Mouse (Mus musculus): ENCODE measurements around the gene Sept6. TPM values are rescaled to one million over a fixed set of nuclear protein-coding genes. Genes with fewer than 3 reads are reported as not detected.

The Sept6 gene
- total and polyA plus RNA-seq, 2 experiments, result 0.55 to 1.2 TPM

DNA sequence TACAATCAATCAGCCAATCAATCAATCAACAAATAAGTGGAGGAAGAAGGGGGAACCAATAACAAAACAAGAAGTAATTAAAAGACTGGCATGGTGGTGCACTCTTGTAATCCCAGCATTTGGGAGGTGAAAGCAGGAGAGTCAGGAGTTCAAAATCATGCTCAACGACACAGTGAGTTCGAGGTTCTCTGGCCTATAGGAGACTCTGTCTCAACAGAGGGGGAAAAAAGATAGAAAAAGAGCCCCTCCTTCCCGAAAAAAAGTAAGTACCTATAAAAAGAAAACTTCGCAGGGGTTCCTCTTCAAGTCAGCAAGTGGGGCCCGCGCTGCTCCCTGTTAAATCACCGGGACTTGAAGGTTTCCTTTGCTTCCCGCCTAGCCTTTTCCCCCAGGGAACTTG is 117.8 kb downstream of the Sept6 start, which contains the start of the genes Ube2a and C330007P06Rik:
Gene Ube2a, plus strand, starts transcription at position 136 of the 400 bp plus-strand sequence.
Gene C330007P06Rik, minus strand, starts transcription at position 347 of the 400 bp plus-strand sequence.
- H3K27me3 ChIP-seq (ENCODE audit: control insufficient read depth, insufficient read depth, low read length), result no peaks in the 10 kb centered on the region
- peak within 1 kb of the TSS; percentile 92 for H3K9ac ChIP-seq (ENCODE audit: low read depth, low read length)
- peaks cover 6% of the 10 kb centered on the region; the same call in 1 of the 2 replicates for H3K79me2 ChIP-seq (ENCODE audit: control insufficient read depth, insufficient read depth, low read length)
- DNase-seq (ENCODE audit: extremely low read depth, low read depth, low spot score), result peak; percentile 9
- TF ChIP-seq POLR2A (IDR thresholded peaks at IDR 0.05; ENCODE audit: extremely low read depth, insufficient read depth, low read length) (no peak), CTCF (IDR thresholded peaks at IDR 0.05; ENCODE audit: low read depth, low read length) (no peak)
- H3K36me3 ChIP-seq (ENCODE audit: control insufficient read depth, insufficient read depth, low read length), result no peaks in the 10 kb centered on the region
- 2% methylated on average over 8 of the region's 8 CpGs for WGBS
- peak within 1 kb of the TSS; percentile 71; the same call in 1 of the 2 replicates for H3K27ac ChIP-seq (replicated peaks; ENCODE audit: insufficient read depth, low read depth, low read length)
- H3K4me3 ChIP-seq (ENCODE audit: insufficient read depth, low read depth, low read length), result peak within 1 kb of the TSS; percentile 89
- H3K4me1 ChIP-seq (ENCODE audit: control insufficient read depth, insufficient read depth, low read length), result peaks cover 5% of the 10 kb centered on the region

DNA sequence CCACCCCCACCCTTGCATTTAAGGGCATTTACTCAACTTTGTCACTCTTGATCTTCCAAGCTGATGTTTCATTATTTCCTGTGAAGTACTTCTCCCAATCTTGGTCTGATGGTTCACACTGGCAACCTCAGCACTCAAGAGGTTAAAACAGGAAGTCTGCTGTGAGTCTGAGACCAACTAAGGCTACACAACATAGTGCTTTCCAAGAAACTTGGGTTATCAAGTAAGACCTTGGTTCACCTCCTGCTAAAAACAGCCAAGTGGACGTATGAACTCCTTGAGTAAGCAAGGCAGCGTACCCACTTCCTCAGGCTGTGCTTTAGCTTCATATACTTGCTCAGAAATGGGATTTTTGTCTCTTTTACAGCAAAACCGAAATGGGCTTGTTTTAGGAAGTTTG is 121.2 kb downstream of the Sept6 start:
- Histone ChIP-seq H3K4me3 (ENCODE audit: insufficient read depth, low read depth, low read length) (no peak overlapping the region), H3K27ac (replicated peaks; ENCODE audit: insufficient read depth, low read depth, low read length) (no peak overlapping the region), H3K9ac (ENCODE audit: low read depth, low read length) (no peak overlapping the region), H3K4me1 (ENCODE audit: control insufficient read depth, insufficient read depth, low read length) (peaks cover 3% of the 10 kb centered on the region), H3K79me2 (ENCODE audit: control insufficient read depth, insufficient read depth, low read length) (peaks cover 6% of the 10 kb centered on the region; the same call in 1 of the 2 replicates), H3K27me3 (ENCODE audit: control insufficient read depth, insufficient read depth, low read length) (no peaks in the 10 kb centered on the region), H3K36me3 (ENCODE audit: control insufficient read depth, insufficient read depth, low read length) (no peaks in the 10 kb centered on the region)
- no peak for DNase-seq (ENCODE audit: extremely low read depth, low read depth, low spot score)
- 82% methylated on average over 3 of the region's 3 CpGs for WGBS
- TF ChIP-seq POLR2A (IDR thresholded peaks at IDR 0.05; ENCODE audit: extremely low read depth, insufficient read depth, low read length) (no peak), CTCF (IDR thresholded peaks at IDR 0.05; ENCODE audit: low read depth, low read length) (no peak)

DNA sequence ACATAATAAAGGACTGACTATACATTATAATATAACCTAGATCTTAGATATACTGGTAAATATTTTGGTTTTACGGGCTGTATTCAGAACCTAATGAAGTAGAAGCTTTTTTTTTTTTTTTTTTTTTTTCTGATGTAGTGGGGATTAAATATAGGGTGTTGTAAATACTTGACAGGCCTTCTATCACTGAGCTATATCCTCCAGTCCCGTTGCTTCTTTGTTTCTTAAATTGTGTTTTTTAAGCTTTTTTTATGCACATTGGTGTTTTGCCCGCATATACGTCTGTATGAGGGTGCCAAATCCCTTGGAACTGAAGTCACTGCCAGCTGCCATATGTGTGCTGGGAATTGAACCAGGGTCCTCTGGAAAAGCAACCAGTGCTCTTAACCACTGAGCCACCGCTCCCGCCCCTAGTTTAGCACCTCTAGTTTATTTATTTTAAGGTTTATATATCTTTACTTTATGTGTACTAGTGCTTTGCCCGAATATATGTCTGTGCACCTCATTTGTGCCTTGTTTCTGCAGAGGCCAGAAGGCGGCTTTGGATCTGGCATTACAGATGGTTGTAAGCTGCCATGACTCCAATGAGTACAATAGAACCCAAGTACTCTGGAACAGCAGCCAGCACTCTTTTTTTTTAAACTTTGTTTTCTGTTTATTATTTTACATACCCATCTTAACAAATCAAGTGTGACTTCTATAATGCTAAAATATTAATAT is 126.8 kb downstream of the Sept6 start:
- Histone ChIP-seq H3K36me3 (ENCODE audit: control insufficient read depth, insufficient read depth, low read length) (no peaks in the 10 kb centered on the region), H3K27ac (replicated peaks; ENCODE audit: insufficient read depth, low read depth, low read length) (no peak overlapping the region), H3K79me2 (ENCODE audit: control insufficient read depth, insufficient read depth, low read length) (no peaks in the 10 kb centered on the region; the same call in 1 of the 2 replicates), H3K4me1 (ENCODE audit: control insufficient read depth, insufficient read depth, low read length) (no peaks in the 10 kb centered on the region; the same call in 1 of the 2 replicates), H3K27me3 (ENCODE audit: control insufficient read depth, insufficient read depth, low read length) (no peaks in the 10 kb centered on the region), H3K4me3 (ENCODE audit: insufficient read depth, low read depth, low read length) (peak overlapping the region; percentile 89; the same call in 1 of the 2 replicates), H3K9ac (ENCODE audit: low read depth, low read length) (no peak overlapping the region)
- no peak for DNase-seq (ENCODE audit: extremely low read depth, low read depth, low spot score)
- TF ChIP-seq POLR2A (IDR thresholded peaks at IDR 0.05; ENCODE audit: extremely low read depth, insufficient read depth, low read length) (no peak), CTCF (IDR thresholded peaks at IDR 0.05; ENCODE audit: low read depth, low read length) (no peak)
- whole genome bisulfite sequencing, result 56% methylated on average over 8 of the region's 8 CpGs

DNA sequence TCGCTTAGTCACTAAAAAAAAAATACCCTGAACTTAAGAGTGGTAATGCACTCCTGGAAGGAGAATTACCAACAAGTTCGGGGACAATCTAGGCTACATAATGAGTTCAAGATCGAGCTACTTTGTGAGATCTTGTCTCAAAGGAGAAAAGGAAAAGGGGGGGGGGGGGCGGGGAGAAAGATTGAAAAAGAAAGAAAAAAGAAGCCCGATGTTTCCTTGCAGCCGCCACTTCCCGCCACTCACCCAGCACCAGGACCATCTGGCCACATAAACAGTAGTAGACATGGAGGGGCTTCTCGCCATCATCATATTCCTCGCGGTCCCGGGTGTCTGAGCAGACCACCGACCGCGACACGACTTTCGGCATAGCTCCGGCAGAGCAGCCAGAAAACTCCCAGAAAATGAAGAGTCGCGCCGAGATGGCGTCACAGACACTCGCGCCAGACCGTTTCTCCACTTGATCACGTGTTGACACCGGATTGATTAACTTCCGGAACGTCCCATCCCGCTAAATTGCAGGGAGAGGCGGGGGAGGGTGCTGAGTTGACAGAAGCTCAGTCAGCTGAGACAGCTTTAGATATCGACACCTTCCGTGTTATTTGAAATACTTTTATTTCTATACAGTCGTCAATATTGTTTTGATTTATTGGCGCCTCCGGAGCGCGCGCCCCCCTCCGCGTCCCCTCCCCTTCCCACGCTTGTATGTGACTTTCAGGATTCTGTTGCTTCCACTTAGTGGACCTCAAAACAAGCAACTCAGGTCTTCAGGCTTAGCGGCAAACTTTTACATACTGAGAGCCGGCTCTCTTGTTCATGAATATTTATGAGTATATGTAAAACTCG is 127.6 kb downstream of the Sept6 start:
- TF ChIP-seq POLR2A (IDR thresholded peaks at IDR 0.05; ENCODE audit: extremely low read depth, insufficient read depth, low read length) (0 out of 2 replicates have a peak, but pooled peaks have one; percentile 13), CTCF (IDR thresholded peaks at IDR 0.05; ENCODE audit: low read depth, low read length) (no peak)
- Histone ChIP-seq H3K36me3 (ENCODE audit: control insufficient read depth, insufficient read depth, low read length) (no peaks in the 10 kb centered on the region), H3K27ac (replicated peaks; ENCODE audit: insufficient read depth, low read depth, low read length) (peak overlapping the region; percentile 78), H3K4me3 (ENCODE audit: insufficient read depth, low read depth, low read length) (peak overlapping the region; percentile 89), H3K9ac (ENCODE audit: low read depth, low read length) (peak overlapping the region; percentile 84), H3K4me1 (ENCODE audit: control insufficient read depth, insufficient read depth, low read length) (no peaks in the 10 kb centered on the region; the same call in 1 of the 2 replicates), H3K27me3 (ENCODE audit: control insufficient read depth, insufficient read depth, low read length) (no peaks in the 10 kb centered on the region), H3K79me2 (ENCODE audit: control insufficient read depth, insufficient read depth, low read length) (no peaks in the 10 kb centered on the region; the same call in 1 of the 2 replicates)
- 1% methylated on average over 37 of the region's 44 CpGs for WGBS
- peak; percentile 78 for DNase-seq (ENCODE audit: extremely low read depth, low read depth, low spot score)

Other genes starting within 250 kb of the Sept6 start
- gene Slc25a43, start 248.1 kb downstream of the Sept6 start, total RNA-seq (2014; rRNA removed), result 0.18 and 0.20 TPM in 2 replicates
- 0.09 and 0.24 TPM in 2 replicates for gene Slc25a43, start 248.1 kb downstream of the Sept6 start, polyA plus RNA-seq (2012; rRNA removed)
- gene Slc25a5, start 196.1 kb downstream of the Sept6 start, total RNA-seq (2014; rRNA removed), result 748 and 759 TPM in 2 replicates
- 693 and 735 TPM in 2 replicates for gene Slc25a5, start 196.1 kb downstream of the Sept6 start, polyA plus RNA-seq (2012; rRNA removed)
- gene Ube2a, start 117.9 kb downstream of the Sept6 start, total RNA-seq (2014; rRNA removed), result 12.2 and 17.5 TPM in 2 replicates
- 21.9 and 25.9 TPM in 2 replicates for gene Ube2a, start 117.9 kb downstream of the Sept6 start, polyA plus RNA-seq (2012; rRNA removed)
- 26.2 and 30.5 TPM in 2 replicates for gene C330007P06Rik, start 117.7 kb downstream of the Sept6 start, total RNA-seq (2014; rRNA removed)
- gene C330007P06Rik, start 117.7 kb downstream of the Sept6 start, polyA plus RNA-seq (2012; rRNA removed), result 9.4 and 12.1 TPM in 2 replicates
- gene Nkrf, start 88.9 kb downstream of the Sept6 start, total RNA-seq (2014; rRNA removed), result 1.5 and 1.6 TPM in 2 replicates
- gene Nkrf, start 88.9 kb downstream of the Sept6 start, polyA plus RNA-seq (2012; rRNA removed), result 0.39 TPM in 2 replicates
- not detected in 2 replicates for gene Sowahd, start 57.1 kb upstream of the Sept6 start, total RNA-seq (2014; rRNA removed)
- gene Sowahd, start 57.1 kb upstream of the Sept6 start, polyA plus RNA-seq (2012; rRNA removed), result not detected in 2 replicates
- 175 and 207 TPM in 2 replicates for gene Rpl39, start 93.6 kb upstream of the Sept6 start, total RNA-seq (2014; rRNA removed)
- 35.1 and 37.0 TPM in 2 replicates for gene Rpl39, start 93.6 kb upstream of the Sept6 start, polyA plus RNA-seq (2012; rRNA removed)
- 4.6 and 5.7 TPM in 2 replicates for gene Upf3b, start 118.5 kb upstream of the Sept6 start, total RNA-seq (2014; rRNA removed)
- 1.4 and 2.2 TPM in 2 replicates for gene Upf3b, start 118.5 kb upstream of the Sept6 start, polyA plus RNA-seq (2012; rRNA removed)
- 4.3 and 5.0 TPM in 2 replicates for gene Nkap, start 135.0 kb upstream of the Sept6 start, total RNA-seq (2014; rRNA removed)
- gene Nkap, start 135.0 kb upstream of the Sept6 start, polyA plus RNA-seq (2012; rRNA removed), result 0.97 and 1.1 TPM in 2 replicates
- not detected in 2 replicates for gene Akap14, start 177.0 kb upstream of the Sept6 start, total RNA-seq (2014; rRNA removed)
- gene Akap14, start 177.0 kb upstream of the Sept6 start, polyA plus RNA-seq (2012; rRNA removed), result not detected in 2 replicates
- gene Ndufa1, start 199.4 kb upstream of the Sept6 start, total RNA-seq (2014; rRNA removed), result 297 and 311 TPM in 2 replicates
- 260 and 276 TPM in 2 replicates for gene Ndufa1, start 199.4 kb upstream of the Sept6 start, polyA plus RNA-seq (2012; rRNA removed)
- gene Rnf113a1, start 199.5 kb upstream of the Sept6 start, total RNA-seq (2014; rRNA removed), result 0.87 and 1.1 TPM in 2 replicates
- gene Rnf113a1, start 199.5 kb upstream of the Sept6 start, polyA plus RNA-seq (2012; rRNA removed), result 1.4 and 1.7 TPM in 2 replicates
- not detected in 2 replicates for gene Gm9, start 219.2 kb upstream of the Sept6 start, total RNA-seq (2014; rRNA removed)
- not detected in 2 replicates for gene Gm9, start 219.2 kb upstream of the Sept6 start, polyA plus RNA-seq (2012; rRNA removed)
- gene Rhox1, start 230.5 kb upstream of the Sept6 start, total RNA-seq (2014; rRNA removed), result not detected in 2 replicates
- gene Rhox1, start 230.5 kb upstream of the Sept6 start, polyA plus RNA-seq (2012; rRNA removed), result not detected in 2 replicates